Mouse (Mus musculus) neural tube, embryonic 12.5 days (tissue): ENCODE measurements around the gene Suco. TPM values are rescaled to one million over a fixed set of nuclear protein-coding genes. Genes with fewer than 3 reads are reported as not detected.

ENCODE experiments used
- ATAC-seq: fragments of 200-750 bp; cut with Nextera tagmentation; 2 replicates; pipeline ENCODE4 v1.8.0; 2017; ENCODE audit warnings: low read depth, mild to moderate bottlenecking, moderate TSS enrichment, moderate library complexity; ENCODE audit not compliant: low FRiP score
- H3K27ac ChIP-seq: fragments of 300-500 bp; sonication (generic); 2 replicates; pipeline ENCODE4 v1.5.1; 2016
- H3K27me3 ChIP-seq: fragments of 300-500 bp; sonication (generic); replicated peaks from 2 replicates; pipeline ENCODE4 v1.6.1; 2016; ENCODE audit warnings: mild to moderate bottlenecking
- H3K36me3 ChIP-seq: fragments of 300-500 bp; sonication (generic); 2 replicates; pipeline ENCODE4 v1.6.1; 2016; ENCODE audit warnings: mild to moderate bottlenecking
- H3K4me1 ChIP-seq: fragments of 300-500 bp; sonication (generic); 2 replicates; pipeline ENCODE4 v1.6.1; 2016
- H3K4me2 ChIP-seq: fragments of 300-500 bp; sonication (generic); replicated peaks from 2 replicates; pipeline ENCODE4 v1.6.1; 2016; ENCODE audit warnings: mild to moderate bottlenecking
- H3K4me3 ChIP-seq: fragments of 300-500 bp; sonication (generic); 2 replicates; pipeline ENCODE4 v1.5.1; 2016
- H3K9ac ChIP-seq: fragments of 300-500 bp; sonication (generic); 2 replicates; pipeline ENCODE4 v1.6.1; 2016; ENCODE audit warnings: mild to moderate bottlenecking
- H3K9me3 ChIP-seq: fragments of 300-500 bp; sonication (generic); 2 replicates; pipeline ENCODE4 v1.6.1; 2016; ENCODE audit warnings: mild to moderate bottlenecking
- WGBS: fragments of 180-500 bp; shearing (Covaris S2); methylation state at CpG from one replicate; pipeline ENCODE4 v1.1.7; 2016; 5-methylcytosine and 5-hydroxymethylcytosine counted together
- polyA plus RNA-seq: library from polyadenylated mRNA; unstranded; fragments of >200 nt; fragmentation: Nextera tagmentation; extraction: Ambion mirVana; gene quantifications from 2 replicates; pipeline ENCODE4 v1.2.1, GENCODE M21; 2016

The Suco gene
- polyA plus RNA-seq, 1 experiment from 2014 or later, result 39.6 TPM

GRCm38 (mm10) chr1:161885762-161886161 lies 9.3 kb upstream of the Suco start:
- Histone ChIP-seq H3K4me2 (no peak overlapping the region), H3K36me3 (no peaks in the 10 kb centered on the region), H3K27me3 (no peaks in the 10 kb centered on the region), H3K4me3 (no peak overlapping the region), H3K9ac (no peak overlapping the region), H3K4me1 (no peaks in the 10 kb centered on the region), H3K27ac (no peak overlapping the region), H3K9me3 (no peaks in the 10 kb centered on the region)
- no peak for ATAC-seq
- 88% methylated on average over 1 of the region's 1 CpGs for WGBS

- Histone ChIP-seq H3K9ac (no peak overlapping the region), H3K27ac (no peak overlapping the region), H3K4me3 (peak overlapping the region; percentile 66), H3K27me3 (no peaks in the 10 kb centered on the region), H3K9me3 (no peaks in the 10 kb centered on the region), H3K4me1 (peaks cover 24% of the 10 kb centered on the region), H3K36me3 (no peaks in the 10 kb centered on the region), H3K4me2 (peak overlapping the region; percentile 59)
- WGBS, result 18% methylated on average over 5 of the region's 5 CpGs
- no peak for ATAC-seq
Measured at GRCm38 (mm10) chr1:161877580-161878142, 1.2 kb upstream of the Suco start.

GRCm38 (mm10) chr1:161875706-161876552 lies 553 bp downstream of the Suco start:
- WGBS, result under 1% methylated on average over 34 of the region's 34 CpGs
- H3K4me3 ChIP-seq, result peak overlapping the region; percentile 66

GRCm38 (mm10) chr1:161869422-161869821 lies 7.1 kb downstream of the Suco start:
- peaks cover 8% of the 10 kb centered on the region for H3K4me1 ChIP-seq
- no peaks in the 10 kb centered on the region for H3K9me3 ChIP-seq
- no peak overlapping the region for H3K27ac ChIP-seq
- H3K9ac ChIP-seq, result no peak overlapping the region
- no peaks in the 10 kb centered on the region for H3K27me3 ChIP-seq
- 82% methylated on average over 1 of the region's 1 CpGs for WGBS
- no peaks in the 10 kb centered on the region for H3K36me3 ChIP-seq
- no peak for ATAC-seq
- no peak overlapping the region for H3K4me2 ChIP-seq
- no peak overlapping the region for H3K4me3 ChIP-seq

More at GRCm38 (mm10) chr1:161875706-161876552, 553 bp downstream of the Suco start:
- ATAC-seq, result peak; percentile 55; the same call in 1 of the 2 replicates
- peak overlapping the region; percentile 95 for H3K27ac ChIP-seq
- H3K9me3 ChIP-seq, result no peaks in the 10 kb centered on the region
- peak overlapping the region; percentile 88 for H3K4me2 ChIP-seq
- no peaks in the 10 kb centered on the region for H3K27me3 ChIP-seq
- H3K9ac ChIP-seq, result peak overlapping the region; percentile 91
- no peaks in the 10 kb centered on the region for H3K36me3 ChIP-seq
- H3K4me1 ChIP-seq, result peaks cover 24% of the 10 kb centered on the region

- H3K27me3 ChIP-seq, result no peaks in the 10 kb centered on the region
- no peak overlapping the region for H3K27ac ChIP-seq
- H3K4me1 ChIP-seq, result no peaks in the 10 kb centered on the region
- H3K36me3 ChIP-seq, result no peaks in the 10 kb centered on the region
- no peaks in the 10 kb centered on the region for H3K9me3 ChIP-seq
- no peak overlapping the region for H3K4me3 ChIP-seq
- no peak overlapping the region for H3K9ac ChIP-seq
- no peak overlapping the region for H3K4me2 ChIP-seq
- no peak for ATAC-seq
Measured at GRCm38 (mm10) chr1:161868413-161868812, 8.1 kb downstream of the Suco start.

- Histone ChIP-seq H3K9ac (no peak overlapping the region), H3K4me3 (no peak overlapping the region), H3K27ac (no peak overlapping the region), H3K9me3 (no peaks in the 10 kb centered on the region), H3K36me3 (no peaks in the 10 kb centered on the region), H3K27me3 (no peaks in the 10 kb centered on the region), H3K4me1 (no peaks in the 10 kb centered on the region), H3K4me2 (no peak overlapping the region)
- no peak for ATAC-seq
- WGBS, result 55% methylated on average over 2 of the region's 2 CpGs
Measured at GRCm38 (mm10) chr1:161863742-161864141, 12.7 kb downstream of the Suco start.

GRCm38 (mm10) chr1:161859248-161859647 lies 17.2 kb downstream of the Suco start:
- no peak overlapping the region for H3K27ac ChIP-seq
- no peaks in the 10 kb centered on the region for H3K4me1 ChIP-seq
- WGBS, result 96% methylated on average over 2 of the region's 2 CpGs
- H3K9me3 ChIP-seq, result no peaks in the 10 kb centered on the region
- ATAC-seq, result no peak
- no peak overlapping the region for H3K4me2 ChIP-seq
- no peaks in the 10 kb centered on the region for H3K27me3 ChIP-seq
- H3K9ac ChIP-seq, result no peak overlapping the region
- no peak overlapping the region for H3K4me3 ChIP-seq
- H3K36me3 ChIP-seq, result peaks cover 11% of the 10 kb centered on the region; the same call in 1 of the 2 replicates

- no peaks in the 10 kb centered on the region for H3K9me3 ChIP-seq
- no peaks in the 10 kb centered on the region for H3K4me1 ChIP-seq
- no peak for ATAC-seq
- no peaks in the 10 kb centered on the region for H3K27me3 ChIP-seq
- no peak overlapping the region for H3K27ac ChIP-seq
- H3K4me3 ChIP-seq, result no peak overlapping the region
- H3K9ac ChIP-seq, result no peak overlapping the region
- 93% methylated on average over 2 of the region's 2 CpGs for WGBS
- peaks cover 15% of the 10 kb centered on the region for H3K36me3 ChIP-seq
- no peak overlapping the region for H3K4me2 ChIP-seq
Measured at GRCm38 (mm10) chr1:161826677-161827076, 49.8 kb downstream of the Suco start.

GRCm38 (mm10) chr1:161809428-161809827 lies 67.1 kb downstream of the Suco start:
- H3K27ac ChIP-seq, result no peak overlapping the region
- H3K9ac ChIP-seq, result no peak overlapping the region
- no peak for ATAC-seq
- no peaks in the 10 kb centered on the region for H3K36me3 ChIP-seq
- no peaks in the 10 kb centered on the region for H3K9me3 ChIP-seq
- no peaks in the 10 kb centered on the region for H3K4me1 ChIP-seq
- no peak overlapping the region for H3K4me3 ChIP-seq
- no peak overlapping the region for H3K4me2 ChIP-seq
- no peaks in the 10 kb centered on the region for H3K27me3 ChIP-seq
- 93% methylated on average over 5 of the region's 5 CpGs for WGBS

- H3K4me1 ChIP-seq, result no peaks in the 10 kb centered on the region
- no peak for ATAC-seq
- H3K27me3 ChIP-seq, result no peaks in the 10 kb centered on the region
- H3K27ac ChIP-seq, result no peak overlapping the region
- 81% methylated on average over 6 of the region's 6 CpGs for WGBS
- H3K36me3 ChIP-seq, result no peaks in the 10 kb centered on the region
- no peak overlapping the region for H3K9ac ChIP-seq
- H3K9me3 ChIP-seq, result no peaks in the 10 kb centered on the region
- H3K4me3 ChIP-seq, result no peak overlapping the region
- no peak overlapping the region for H3K4me2 ChIP-seq
Measured at GRCm38 (mm10) chr1:161808980-161809379, 67.5 kb downstream of the Suco start.

GRCm38 (mm10) chr1:161804541-161804971 lies 71.9 kb downstream of the Suco start:
- H3K9me3 ChIP-seq, result no peaks in the 10 kb centered on the region
- no peaks in the 10 kb centered on the region for H3K4me1 ChIP-seq
- H3K27ac ChIP-seq, result no peak overlapping the region
- ATAC-seq, result no peak
- H3K9ac ChIP-seq, result no peak overlapping the region
- whole genome bisulfite sequencing, result 89% methylated on average over 8 of the region's 8 CpGs
- no peaks in the 10 kb centered on the region for H3K27me3 ChIP-seq
- H3K36me3 ChIP-seq, result no peaks in the 10 kb centered on the region
- H3K4me3 ChIP-seq, result no peak overlapping the region
- H3K4me2 ChIP-seq, result no peak overlapping the region

GRCm38 (mm10) chr1:161801321-161801720 lies 75.2 kb downstream of the Suco start:
- WGBS, result 86% methylated on average over 2 of the region's 2 CpGs
- H3K27ac ChIP-seq, result no peak overlapping the region
- ATAC-seq, result no peak
- no peak overlapping the region for H3K9ac ChIP-seq
- H3K27me3 ChIP-seq, result no peaks in the 10 kb centered on the region
- no peaks in the 10 kb centered on the region for H3K4me1 ChIP-seq
- no peak overlapping the region for H3K4me2 ChIP-seq
- no peaks in the 10 kb centered on the region for H3K36me3 ChIP-seq
- H3K9me3 ChIP-seq, result no peaks in the 10 kb centered on the region
- H3K4me3 ChIP-seq, result no peak overlapping the region

- no peak overlapping the region for H3K27ac ChIP-seq
- ATAC-seq, result no peak
- H3K36me3 ChIP-seq, result no peaks in the 10 kb centered on the region
- no peaks in the 10 kb centered on the region for H3K4me1 ChIP-seq
- no peak overlapping the region for H3K4me2 ChIP-seq
- no peaks in the 10 kb centered on the region for H3K27me3 ChIP-seq
- H3K9ac ChIP-seq, result no peak overlapping the region
- H3K9me3 ChIP-seq, result no peaks in the 10 kb centered on the region
- H3K4me3 ChIP-seq, result no peak overlapping the region
Measured at GRCm38 (mm10) chr1:161800256-161800655, 76.2 kb downstream of the Suco start.
